Mouse (Mus musculus): ENCODE measurements around the gene Aff3. TPM values are rescaled to one million over a fixed set of nuclear protein-coding genes. Genes with fewer than 3 reads are reported as not detected.

Aff3 gene
- polyA plus RNA-seq, 1 experiment from 2014 or later, result 15.4 TPM

DNA sequence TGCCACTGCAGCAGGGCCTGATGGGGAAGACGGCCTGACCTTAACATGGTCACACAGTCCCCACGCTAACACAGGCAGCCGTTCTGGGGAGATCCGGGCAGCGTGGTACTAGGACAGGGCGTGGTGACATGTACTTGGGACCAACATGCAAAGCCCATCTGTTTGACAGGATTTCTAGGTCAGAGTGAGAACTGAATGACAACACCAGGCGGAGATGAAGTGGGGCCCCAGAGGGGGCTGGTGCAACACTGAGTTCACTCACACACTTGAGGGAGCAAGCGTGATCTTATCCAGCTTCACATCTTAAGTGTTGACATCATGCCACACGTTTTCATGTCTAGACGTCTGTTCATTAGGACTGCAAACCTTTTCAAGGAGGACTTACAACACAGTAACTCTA, 265.5 kb downstream of the Aff3 start:
- 70% methylated on average over 10 of the region's 10 CpGs for WGBS
- Histone ChIP-seq H3K9me3 (replicated peaks) (no peaks in the 10 kb centered on the region), H3K36me3 (no peaks in the 10 kb centered on the region), H3K27ac (replicated peaks) (no peak overlapping the region), H3K4me1 (peaks cover 22% of the 10 kb centered on the region), H3K9ac (no peak overlapping the region), H3K4me3 (replicated peaks) (no peak overlapping the region), H3K4me2 (replicated peaks) (no peak overlapping the region), H3K27me3 (no peaks in the 10 kb centered on the region)
- ATAC-seq (ENCODE audit: insufficient number of reproducible peaks, low FRiP score, low TSS enrichment, low read depth), result no peak

DNA sequence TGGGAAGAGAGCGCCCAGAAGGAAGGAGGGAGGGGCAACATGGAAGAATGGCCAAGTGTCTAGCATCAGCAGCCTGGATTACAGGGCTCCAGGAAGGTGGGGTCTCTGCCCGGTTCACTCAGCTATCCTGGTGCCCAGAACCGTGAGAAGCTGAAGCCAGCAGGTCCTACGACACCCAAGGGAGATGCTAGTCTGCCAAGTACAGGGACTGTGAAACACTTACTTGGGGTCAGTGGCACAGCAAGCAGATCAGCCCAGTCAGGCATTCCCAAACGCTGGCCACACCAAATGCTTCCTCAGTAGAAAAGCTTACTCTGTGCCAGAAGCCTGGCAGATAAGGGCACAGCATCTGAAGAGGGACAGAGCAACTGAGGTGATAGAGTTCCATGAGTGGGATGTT, 266.2 kb downstream of the Aff3 start:
- ATAC-seq (ENCODE audit: insufficient number of reproducible peaks, low FRiP score, low TSS enrichment, low read depth), result no peak
- Histone ChIP-seq H3K27me3 (no peaks in the 10 kb centered on the region), H3K27ac (replicated peaks) (no peak overlapping the region), H3K9me3 (replicated peaks) (no peaks in the 10 kb centered on the region), H3K4me3 (replicated peaks) (no peak overlapping the region), H3K4me1 (peaks cover 29% of the 10 kb centered on the region), H3K9ac (no peak overlapping the region), H3K4me2 (replicated peaks) (no peak overlapping the region), H3K36me3 (no peaks in the 10 kb centered on the region)
- 82% methylated on average over 5 of the region's 5 CpGs for WGBS

DNA sequence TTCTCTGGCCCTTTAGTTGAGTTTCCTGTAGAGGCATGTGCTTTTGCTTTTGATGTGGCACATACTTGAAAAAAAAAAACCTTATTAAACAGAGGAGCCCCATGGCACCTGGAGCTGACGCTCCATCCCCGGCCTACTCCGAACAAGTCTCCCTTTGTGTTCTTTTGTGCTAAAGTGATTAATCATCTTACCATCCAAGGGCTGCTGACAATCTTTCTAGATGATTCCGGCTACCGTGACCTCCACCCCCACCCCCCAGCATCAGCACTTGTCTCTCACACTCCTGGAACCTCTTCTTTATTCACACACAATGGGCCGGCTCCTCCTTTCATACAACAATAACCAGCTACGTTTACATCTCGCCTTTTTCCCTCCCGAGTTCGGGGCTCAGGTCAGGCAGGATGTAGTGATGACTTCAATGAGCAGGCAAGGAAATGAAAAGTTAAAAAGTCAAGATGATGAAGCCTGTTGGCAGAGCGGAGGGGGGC, 269.5 kb downstream of the Aff3 start:
- Histone ChIP-seq H3K4me2 (replicated peaks) (no peak overlapping the region), H3K27ac (replicated peaks) (no peak overlapping the region), H3K9me3 (replicated peaks) (no peaks in the 10 kb centered on the region), H3K36me3 (no peaks in the 10 kb centered on the region), H3K4me3 (replicated peaks) (no peak overlapping the region), H3K27me3 (no peaks in the 10 kb centered on the region), H3K4me1 (peaks cover 35% of the 10 kb centered on the region), H3K9ac (no peak overlapping the region)
- 46% methylated on average over 11 of the region's 11 CpGs for WGBS
- ATAC-seq (ENCODE audit: insufficient number of reproducible peaks, low FRiP score, low TSS enrichment, low read depth), result no peak

DNA sequence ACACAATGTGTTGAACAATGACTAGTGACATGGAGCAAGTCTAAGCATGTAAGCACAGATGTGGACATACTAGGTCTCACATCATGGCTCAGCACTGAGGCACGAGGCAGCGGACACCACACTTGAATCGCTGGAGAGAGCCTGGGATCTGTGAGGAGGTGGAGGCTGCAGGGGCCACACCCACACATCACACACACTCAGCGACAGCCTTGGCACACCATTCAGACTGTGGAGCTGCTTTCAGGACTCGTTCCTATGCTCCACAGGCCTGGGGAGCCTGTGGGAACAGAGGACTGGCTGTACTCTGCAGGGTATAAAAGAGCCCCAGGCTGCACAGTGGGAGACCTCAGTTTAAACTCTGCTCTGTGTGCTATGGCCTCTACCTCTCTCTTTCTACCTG, 270.3 kb downstream of the Aff3 start:
- H3K9ac ChIP-seq, result no peak overlapping the region
- peaks cover 35% of the 10 kb centered on the region for H3K4me1 ChIP-seq
- H3K36me3 ChIP-seq, result no peaks in the 10 kb centered on the region
- no peak overlapping the region for H3K4me2 ChIP-seq (replicated peaks)
- WGBS, result 20% methylated on average over 5 of the region's 5 CpGs
- H3K27ac ChIP-seq (replicated peaks), result no peak overlapping the region
- H3K4me3 ChIP-seq (replicated peaks), result no peak overlapping the region
- ATAC-seq (ENCODE audit: insufficient number of reproducible peaks, low FRiP score, low TSS enrichment, low read depth), result no peak
- H3K27me3 ChIP-seq, result no peaks in the 10 kb centered on the region
- H3K9me3 ChIP-seq (replicated peaks), result no peaks in the 10 kb centered on the region

DNA sequence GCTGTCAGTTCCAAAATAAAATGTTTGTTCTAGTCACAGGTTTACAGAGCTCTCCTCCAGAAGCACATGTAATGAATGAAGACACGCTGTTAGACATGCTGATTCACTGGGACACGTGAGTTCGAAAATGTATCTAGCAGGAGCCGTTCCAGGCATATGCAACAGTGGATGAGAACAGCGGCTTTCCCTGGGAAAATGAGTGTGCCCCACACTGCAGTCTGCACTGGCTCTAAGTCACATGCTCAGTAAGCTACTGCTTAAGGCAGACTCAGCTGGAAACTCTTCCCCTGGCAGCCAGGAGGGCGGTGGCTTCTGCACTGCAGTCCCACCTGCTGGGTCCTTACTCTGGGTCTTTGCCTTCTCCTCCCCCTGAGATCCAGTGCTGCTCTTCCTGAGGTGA, 271.2 kb downstream of the Aff3 start:
- WGBS, result 32% methylated on average over 6 of the region's 6 CpGs
- peaks cover 34% of the 10 kb centered on the region for H3K4me1 ChIP-seq
- H3K36me3 ChIP-seq, result no peaks in the 10 kb centered on the region
- H3K27me3 ChIP-seq, result no peaks in the 10 kb centered on the region
- ATAC-seq (ENCODE audit: insufficient number of reproducible peaks, low FRiP score, low TSS enrichment, low read depth), result 0 out of 2 replicates have a peak, but pooled peaks have one; percentile 24
- H3K27ac ChIP-seq (replicated peaks), result no peak overlapping the region
- H3K9ac ChIP-seq, result no peak overlapping the region
- no peak overlapping the region for H3K4me2 ChIP-seq (replicated peaks)
- no peak overlapping the region for H3K4me3 ChIP-seq (replicated peaks)
- H3K9me3 ChIP-seq (replicated peaks), result no peaks in the 10 kb centered on the region

DNA sequence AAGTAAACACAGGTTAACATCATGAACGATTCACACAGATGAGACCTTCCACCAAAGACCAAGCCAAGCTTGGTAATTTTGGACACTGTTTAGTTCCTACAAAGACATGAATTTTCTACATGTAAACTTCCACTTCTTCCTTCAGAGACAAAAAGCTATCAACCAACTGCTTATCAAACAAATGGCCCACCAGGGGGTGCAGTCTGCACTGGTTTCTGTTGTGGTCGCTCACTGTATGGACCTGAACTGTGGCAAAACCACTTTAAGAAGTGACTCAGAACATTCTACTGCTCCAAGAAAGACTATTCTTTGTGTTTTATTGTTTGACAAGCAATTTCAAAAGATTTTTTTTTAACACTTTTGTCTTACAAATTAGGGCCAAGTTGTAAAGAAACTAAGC, 271.8 kb downstream of the Aff3 start:
- H3K4me2 ChIP-seq (replicated peaks), result no peak overlapping the region
- 50% methylated on average over 2 of the region's 2 CpGs for WGBS
- no peak for ATAC-seq (ENCODE audit: insufficient number of reproducible peaks, low FRiP score, low TSS enrichment, low read depth)

DNA sequence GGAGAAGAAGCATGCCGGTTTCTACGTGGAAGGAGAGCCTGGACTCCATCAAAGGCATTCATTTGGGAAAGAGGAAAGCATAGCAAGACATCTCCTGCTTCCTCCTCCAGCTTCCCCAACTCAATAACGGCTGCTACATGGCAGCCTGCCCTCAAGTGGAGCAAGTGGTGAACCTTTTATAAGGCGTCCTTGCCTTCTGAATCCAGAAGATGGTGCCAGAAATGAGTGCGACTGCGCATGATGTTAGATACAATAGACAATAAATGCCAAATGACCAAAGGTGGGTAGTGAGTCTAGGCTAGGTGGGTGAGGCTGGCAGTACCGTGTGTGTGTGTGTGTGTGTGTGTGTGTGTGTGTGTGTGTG, 273.9 kb downstream of the Aff3 start:
- Histone ChIP-seq H3K9me3 (replicated peaks) (no peaks in the 10 kb centered on the region), H3K9ac (no peak overlapping the region), H3K27me3 (no peaks in the 10 kb centered on the region), H3K36me3 (no peaks in the 10 kb centered on the region), H3K4me3 (replicated peaks) (no peak overlapping the region), H3K4me1 (peaks cover 32% of the 10 kb centered on the region), H3K27ac (replicated peaks) (no peak overlapping the region), H3K4me2 (replicated peaks) (no peak overlapping the region)
- WGBS, result 71% methylated on average over 7 of the region's 7 CpGs
- ATAC-seq (ENCODE audit: insufficient number of reproducible peaks, low FRiP score, low TSS enrichment, low read depth), result no peak

More for the DNA sequence above, 271.8 kb downstream of the Aff3 start:
- Histone ChIP-seq H3K9ac (no peak overlapping the region), H3K9me3 (replicated peaks) (no peaks in the 10 kb centered on the region), H3K4me3 (replicated peaks) (no peak overlapping the region), H3K4me1 (peaks cover 32% of the 10 kb centered on the region), H3K36me3 (no peaks in the 10 kb centered on the region), H3K27ac (replicated peaks) (no peak overlapping the region), H3K27me3 (no peaks in the 10 kb centered on the region)

DNA sequence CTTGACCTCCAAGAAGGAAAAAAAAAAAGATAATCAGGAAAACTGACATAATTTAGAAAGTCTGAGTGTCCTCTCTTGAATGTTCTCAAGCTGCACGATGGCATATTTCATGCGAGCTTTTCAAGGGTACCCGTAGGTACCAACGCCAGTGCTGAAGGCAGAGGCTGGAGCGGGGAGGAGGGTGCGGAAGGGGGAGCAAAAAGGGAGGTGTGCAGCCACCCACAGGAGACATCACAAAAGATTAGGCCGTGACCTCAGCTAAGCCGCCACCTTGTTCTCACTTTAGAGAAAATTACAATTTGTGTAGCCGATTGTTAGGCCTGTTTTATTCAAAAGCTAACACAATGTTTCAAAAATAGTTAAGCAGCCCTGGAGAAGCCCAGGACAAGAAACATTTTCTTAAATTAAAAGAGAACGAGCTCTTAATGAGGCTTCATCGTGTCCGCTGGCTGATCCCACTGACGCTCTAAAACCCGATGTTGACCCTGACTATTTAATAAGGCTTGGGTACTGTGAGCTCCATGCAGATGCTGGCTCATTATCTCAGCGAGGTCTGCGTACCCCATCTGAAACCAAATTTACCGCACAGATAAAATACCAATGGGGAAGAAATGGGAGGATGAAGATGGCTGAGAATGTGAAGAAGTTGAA, 274.4 kb downstream of the Aff3 start:
- Histone ChIP-seq H3K27ac (replicated peaks) (no peak overlapping the region), H3K4me2 (replicated peaks) (no peak overlapping the region), H3K9ac (no peak overlapping the region), H3K4me3 (replicated peaks) (no peak overlapping the region), H3K9me3 (replicated peaks) (no peaks in the 10 kb centered on the region), H3K4me1 (peaks cover 29% of the 10 kb centered on the region), H3K27me3 (no peaks in the 10 kb centered on the region), H3K36me3 (no peaks in the 10 kb centered on the region)
- no peak for ATAC-seq (ENCODE audit: insufficient number of reproducible peaks, low FRiP score, low TSS enrichment, low read depth)
- 79% methylated on average over 17 of the region's 17 CpGs for WGBS

DNA sequence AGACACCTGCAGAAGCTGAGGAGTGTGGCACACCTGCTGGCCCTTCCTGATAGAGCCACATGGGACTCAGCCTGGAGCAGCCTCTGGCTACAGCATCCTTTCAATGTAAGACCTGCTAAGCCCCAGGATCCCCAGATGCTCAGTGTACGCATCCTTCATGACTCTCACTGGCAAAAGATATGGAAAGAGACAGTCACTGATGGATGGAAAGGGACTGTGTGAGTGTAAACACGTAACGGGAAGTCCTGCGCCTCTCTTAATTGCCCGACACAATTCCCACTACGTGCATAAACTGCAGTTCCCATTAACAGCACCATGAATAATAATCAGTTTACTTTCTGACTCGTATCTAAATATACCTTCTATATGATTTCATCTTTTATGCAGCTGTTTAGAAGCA, 275.2 kb downstream of the Aff3 start:
- H3K9me3 ChIP-seq (replicated peaks), result no peaks in the 10 kb centered on the region
- H3K4me3 ChIP-seq (replicated peaks), result no peak overlapping the region
- no peak overlapping the region for H3K9ac ChIP-seq
- no peaks in the 10 kb centered on the region for H3K36me3 ChIP-seq
- H3K27me3 ChIP-seq, result no peaks in the 10 kb centered on the region
- H3K4me2 ChIP-seq (replicated peaks), result no peak overlapping the region
- H3K4me1 ChIP-seq, result peaks cover 25% of the 10 kb centered on the region
- no peak overlapping the region for H3K27ac ChIP-seq (replicated peaks)
- WGBS, result 71% methylated on average over 7 of the region's 7 CpGs
- peak; percentile 30; the same call in 1 of the 2 replicates for ATAC-seq (ENCODE audit: insufficient number of reproducible peaks, low FRiP score, low TSS enrichment, low read depth)

DNA sequence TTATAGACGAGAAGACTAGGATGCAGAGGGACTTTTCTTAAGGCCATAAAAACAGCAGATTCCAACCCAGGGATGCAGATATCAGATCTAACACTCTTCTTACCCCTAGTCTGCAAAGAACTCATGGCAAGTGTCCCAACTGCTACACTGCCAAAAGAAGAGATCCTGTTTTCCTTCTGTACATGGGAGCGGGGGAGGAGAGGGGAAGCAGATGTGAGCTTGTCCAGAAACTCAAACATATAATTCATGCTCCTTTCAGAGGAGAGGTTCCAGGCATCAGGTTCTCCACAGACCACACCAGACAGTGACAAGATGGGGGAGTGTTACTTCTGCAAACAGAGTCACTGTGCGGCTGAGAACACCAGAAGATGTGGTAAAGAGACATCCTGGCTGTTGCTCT, 276.3 kb downstream of the Aff3 start:
- 73% methylated on average over 3 of the region's 3 CpGs for WGBS
- ATAC-seq (ENCODE audit: insufficient number of reproducible peaks, low FRiP score, low TSS enrichment, low read depth), result no peak
- Histone ChIP-seq H3K27me3 (no peaks in the 10 kb centered on the region), H3K27ac (replicated peaks) (no peak overlapping the region), H3K4me2 (replicated peaks) (no peak overlapping the region), H3K4me1 (peaks cover 15% of the 10 kb centered on the region), H3K9ac (no peak overlapping the region), H3K4me3 (replicated peaks) (no peak overlapping the region), H3K9me3 (replicated peaks) (no peaks in the 10 kb centered on the region), H3K36me3 (no peaks in the 10 kb centered on the region)

DNA sequence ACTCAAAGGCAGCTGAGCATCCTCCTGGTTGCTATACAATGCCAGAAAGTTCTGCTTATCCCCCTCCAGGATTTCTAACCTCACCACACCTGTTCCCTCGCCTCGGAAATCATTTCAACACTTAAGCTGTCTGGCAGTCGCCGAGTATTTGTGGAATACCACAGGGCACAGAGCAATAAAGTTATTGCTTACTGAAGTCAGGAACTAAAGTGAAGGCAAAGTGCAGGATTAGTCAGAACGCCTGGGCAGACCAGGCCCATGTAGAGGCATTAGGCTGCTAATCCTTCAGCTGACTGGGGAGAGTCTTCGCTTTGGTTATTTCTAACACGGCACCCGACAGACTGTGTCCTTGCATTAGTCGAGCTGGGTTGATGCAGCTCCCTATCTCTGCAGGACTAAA, 277.3 kb downstream of the Aff3 start:
- H3K27ac ChIP-seq (replicated peaks), result no peak overlapping the region
- no peak overlapping the region for H3K4me2 ChIP-seq (replicated peaks)
- H3K9me3 ChIP-seq (replicated peaks), result no peaks in the 10 kb centered on the region
- H3K36me3 ChIP-seq, result no peaks in the 10 kb centered on the region
- H3K4me3 ChIP-seq (replicated peaks), result no peak overlapping the region
- 45% methylated on average over 9 of the region's 9 CpGs for WGBS
- no peak for ATAC-seq (ENCODE audit: insufficient number of reproducible peaks, low FRiP score, low TSS enrichment, low read depth)
- H3K9ac ChIP-seq, result no peak overlapping the region
- peaks cover 14% of the 10 kb centered on the region for H3K4me1 ChIP-seq
- H3K27me3 ChIP-seq, result no peaks in the 10 kb centered on the region

DNA sequence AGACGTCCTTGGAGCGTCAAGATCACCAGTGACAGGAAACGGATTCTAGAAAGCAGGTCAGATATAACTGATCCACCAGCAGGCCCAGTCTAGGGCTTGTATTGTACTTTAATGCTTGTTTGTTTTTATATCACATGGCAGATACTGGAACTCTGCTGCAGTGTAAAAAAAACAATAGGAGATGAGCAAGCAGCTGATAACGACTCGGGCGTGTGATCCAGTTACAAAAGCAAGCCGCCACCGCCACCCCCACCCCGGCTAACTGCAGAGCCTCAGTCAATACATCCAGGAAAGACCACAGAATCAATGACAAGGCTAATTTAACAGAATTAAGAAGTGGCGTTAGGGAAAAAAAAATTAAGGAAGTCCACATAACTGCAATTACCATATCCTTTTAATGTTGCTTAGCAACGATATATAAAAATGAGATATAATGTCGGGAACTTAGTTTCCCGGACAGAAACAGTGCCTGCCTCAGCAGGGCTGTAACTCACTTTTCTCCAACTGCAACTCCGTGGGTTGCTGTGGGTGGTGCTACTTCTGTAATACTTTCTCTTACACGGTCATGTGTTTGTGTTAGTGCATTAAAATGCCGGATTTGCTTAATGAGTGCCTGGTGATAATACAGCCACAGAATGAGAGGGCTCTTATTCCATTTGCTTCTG, 280.2 kb downstream of the Aff3 start:
- Histone ChIP-seq H3K9ac (no peak overlapping the region), H3K27me3 (no peaks in the 10 kb centered on the region), H3K4me2 (replicated peaks) (no peak overlapping the region), H3K27ac (replicated peaks) (no peak overlapping the region), H3K4me1 (peaks cover 11% of the 10 kb centered on the region), H3K4me3 (replicated peaks) (no peak overlapping the region), H3K36me3 (no peaks in the 10 kb centered on the region), H3K9me3 (replicated peaks) (no peaks in the 10 kb centered on the region; the same call in 1 of the 2 replicates)
- no peak for ATAC-seq (ENCODE audit: insufficient number of reproducible peaks, low FRiP score, low TSS enrichment, low read depth)
- WGBS, result 56% methylated on average over 16 of the region's 16 CpGs
